Mouse (Mus musculus) heart, embryonic 11.5 days (tissue): ENCODE measurements around the gene Fga. TPM values are rescaled to one million over a fixed set of nuclear protein-coding genes. Genes with fewer than 3 reads are reported as not detected.

Experiments used
- ATAC-seq: fragments of 200-750 bp; cut with Nextera tagmentation; replicated peaks from 2 replicates; pipeline ENCODE4 v1.8.0; 2017; ENCODE audit warnings: moderate library complexity; ENCODE audit not compliant: insufficient number of reproducible peaks, low FRiP score, low TSS enrichment
- H3K27ac ChIP-seq: fragments of 300-500 bp; sonication (generic); 2 replicates; pipeline ENCODE4 v1.5.1; 2014; ENCODE audit warnings: mild to moderate bottlenecking, low read depth, low read length
- H3K27me3 ChIP-seq: fragments of 300-500 bp; sonication (generic); 2 replicates; pipeline ENCODE4 v1.6.1; 2014; ENCODE audit warnings: mild to moderate bottlenecking, low read length, mixed read lengths; ENCODE audit not compliant: control insufficient read depth, insufficient read depth
- H3K36me3 ChIP-seq: fragments of 300-500 bp; sonication (generic); 2 replicates; pipeline ENCODE4 v1.6.1; 2014; ENCODE audit warnings: mild to moderate bottlenecking, low read length, moderate library complexity, mixed read lengths; ENCODE audit not compliant: control insufficient read depth, insufficient read depth
- H3K4me1 ChIP-seq: fragments of 300-500 bp; sonication (generic); 2 replicates; pipeline ENCODE4 v1.6.1; 2014; ENCODE audit warnings: low read length; ENCODE audit not compliant: control insufficient read depth, insufficient read depth
- H3K4me2 ChIP-seq: fragments of 300-500 bp; sonication (generic); 2 replicates; pipeline ENCODE4 v1.6.1; 2014; ENCODE audit warnings: mild to moderate bottlenecking, moderate library complexity
- H3K4me3 ChIP-seq: fragments of 300-500 bp; sonication (generic); 2 replicates; pipeline ENCODE4 v1.5.1; 2014; ENCODE audit warnings: low read depth, low read length
- H3K9ac ChIP-seq: fragments of 300-500 bp; sonication (generic); 2 replicates; pipeline ENCODE4 v1.6.1; 2014; ENCODE audit warnings: mild to moderate bottlenecking, low read depth, low read length, moderate library complexity
- H3K9me3 ChIP-seq: fragments of 300-500 bp; sonication (generic); replicated peaks from 2 replicates; pipeline ENCODE4 v1.6.1; 2016; ENCODE audit warnings: low read length; ENCODE audit not compliant: control insufficient read depth
- WGBS: fragments of 180-500 bp; shearing (Covaris S2); extraction: QIAGEN DNeasy Blood & Tissue Kit; methylation state at CpG from one replicate; pipeline ENCODE4 v1.1.7; 2014; ENCODE audit not compliant: insufficient replicate concordance; 5-methylcytosine and 5-hydroxymethylcytosine counted together
- polyA plus RNA-seq: library from polyadenylated mRNA; unstranded; fragments of >200 nt; fragmentation: Nextera tagmentation; extraction: Ambion mirVana; gene quantifications from 2 replicates; pipeline ENCODE4 v1.2.1, GENCODE M21; 2014

The Fga gene
- polyA plus RNA-seq, 1 experiment from 2014 or later = 2.7 TPM

GRCm38 (mm10) chr3:83012636-83013035 is 13.2 kb upstream of the Fga start:
- no peak overlapping the region for H3K4me3 ChIP-seq
- no peak for ATAC-seq
- H3K27me3 ChIP-seq = no peaks in the 10 kb centered on the region
- no peaks in the 10 kb centered on the region for H3K4me1 ChIP-seq
- H3K36me3 ChIP-seq = no peaks in the 10 kb centered on the region
- H3K9me3 ChIP-seq = no peaks in the 10 kb centered on the region
- H3K27ac ChIP-seq = no peak overlapping the region
- no peak overlapping the region for H3K4me2 ChIP-seq
- 85% methylated on average over 19 of the region's 19 CpGs for WGBS
- H3K9ac ChIP-seq = no peak overlapping the region

- no peaks in the 10 kb centered on the region for H3K27me3 ChIP-seq
- H3K4me1 ChIP-seq = no peaks in the 10 kb centered on the region
- no peak for ATAC-seq
- no peaks in the 10 kb centered on the region for H3K36me3 ChIP-seq
- H3K4me3 ChIP-seq = no peak overlapping the region
- no peaks in the 10 kb centered on the region for H3K9me3 ChIP-seq
- WGBS = 82% methylated on average over 10 of the region's 10 CpGs
- H3K27ac ChIP-seq = no peak overlapping the region
- no peak overlapping the region for H3K9ac ChIP-seq
- H3K4me2 ChIP-seq = no peak overlapping the region
These were observed 11.9 kb upstream of the Fga start for GRCm38 (mm10) chr3:83013951-83014350.

- 48% methylated on average over 1 of the region's 1 CpGs for WGBS
- no peaks in the 10 kb centered on the region for H3K36me3 ChIP-seq
- H3K27me3 ChIP-seq = no peaks in the 10 kb centered on the region
- H3K27ac ChIP-seq = no peak overlapping the region
- no peaks in the 10 kb centered on the region for H3K9me3 ChIP-seq
- no peak overlapping the region for H3K9ac ChIP-seq
- no peaks in the 10 kb centered on the region for H3K4me1 ChIP-seq
- H3K4me2 ChIP-seq = no peak overlapping the region
- ATAC-seq = no peak
- no peak overlapping the region for H3K4me3 ChIP-seq
These were observed 9.6 kb upstream of the Fga start for GRCm38 (mm10) chr3:83016236-83016635.

- Histone ChIP-seq H3K36me3 (no peaks in the 10 kb centered on the region), H3K27me3 (no peaks in the 10 kb centered on the region), H3K4me2 (no peak overlapping the region), H3K4me3 (no peak overlapping the region), H3K27ac (no peak overlapping the region), H3K4me1 (no peaks in the 10 kb centered on the region), H3K9me3 (no peaks in the 10 kb centered on the region), H3K9ac (no peak overlapping the region)
- ATAC-seq = no peak
- WGBS = 75% methylated on average over 2 of the region's 2 CpGs
These were observed 5.5 kb upstream of the Fga start for GRCm38 (mm10) chr3:83020387-83020786.

- Histone ChIP-seq H3K4me3 (no peak overlapping the region), H3K4me2 (no peak overlapping the region), H3K36me3 (no peaks in the 10 kb centered on the region), H3K9me3 (no peaks in the 10 kb centered on the region), H3K9ac (no peak overlapping the region), H3K4me1 (no peaks in the 10 kb centered on the region), H3K27ac (no peak overlapping the region), H3K27me3 (no peaks in the 10 kb centered on the region)
- ATAC-seq = no peak
- WGBS = 88% methylated on average over 5 of the region's 5 CpGs
These were observed 4.7 kb upstream of the Fga start for GRCm38 (mm10) chr3:83021176-83021575.

GRCm38 (mm10) chr3:83025036-83025435 is 840 bp upstream of the Fga start:
- ATAC-seq = no peak
- no peaks in the 10 kb centered on the region for H3K4me1 ChIP-seq
- no peaks in the 10 kb centered on the region for H3K36me3 ChIP-seq
- no peaks in the 10 kb centered on the region for H3K9me3 ChIP-seq
- no peak overlapping the region for H3K9ac ChIP-seq
- H3K27me3 ChIP-seq = no peaks in the 10 kb centered on the region
- no peak overlapping the region for H3K4me2 ChIP-seq
- no peak overlapping the region for H3K27ac ChIP-seq
- 81% methylated on average over 6 of the region's 6 CpGs for WGBS
- no peak overlapping the region for H3K4me3 ChIP-seq

GRCm38 (mm10) chr3:83027546-83028251 is 1.8 kb downstream of the Fga start:
- ATAC-seq = no peak

GRCm38 (mm10) chr3:83030331-83030730 is 4.5 kb downstream of the Fga start:
- WGBS = 93% methylated on average over 4 of the region's 4 CpGs
- Histone ChIP-seq H3K27ac (no peak overlapping the region), H3K9me3 (no peaks in the 10 kb centered on the region), H3K36me3 (no peaks in the 10 kb centered on the region), H3K4me3 (no peak overlapping the region), H3K4me1 (no peaks in the 10 kb centered on the region), H3K9ac (no peak overlapping the region), H3K27me3 (peaks cover 2% of the 10 kb centered on the region; the same call in 1 of the 2 replicates), H3K4me2 (no peak overlapping the region)
- no peak for ATAC-seq

More at GRCm38 (mm10) chr3:83027546-83028251, 1.8 kb downstream of the Fga start:
- Histone ChIP-seq H3K27ac (no peak overlapping the region), H3K4me2 (no peak overlapping the region), H3K9me3 (no peaks in the 10 kb centered on the region), H3K4me1 (no peaks in the 10 kb centered on the region), H3K27me3 (no peaks in the 10 kb centered on the region), H3K9ac (no peak overlapping the region), H3K4me3 (no peak overlapping the region), H3K36me3 (no peaks in the 10 kb centered on the region)
- 86% methylated on average over 9 of the region's 9 CpGs for WGBS

- ATAC-seq = no peak
- peaks cover 2% of the 10 kb centered on the region; the same call in 1 of the 2 replicates for H3K27me3 ChIP-seq
These were observed 7.0 kb downstream of the Fga start for GRCm38 (mm10) chr3:83032746-83033308.

More at GRCm38 (mm10) chr3:83032746-83033308, 7.0 kb downstream of the Fga start:
- H3K27ac ChIP-seq = no peak overlapping the region
- peak overlapping the region; percentile 31; the same call in 1 of the 2 replicates for H3K4me2 ChIP-seq
- no peaks in the 10 kb centered on the region for H3K36me3 ChIP-seq
- H3K4me1 ChIP-seq = no peaks in the 10 kb centered on the region
- no peak overlapping the region for H3K4me3 ChIP-seq
- WGBS = 44% methylated on average over 13 of the region's 13 CpGs
- H3K9ac ChIP-seq = no peak overlapping the region
- H3K9me3 ChIP-seq = no peaks in the 10 kb centered on the region
